Mouse (Mus musculus) gastrocnemius, postnatal 4 days (tissue): ENCODE measurements around the gene Gm20815. TPM values are rescaled to one million over a fixed set of nuclear protein-coding genes. Genes with fewer than 3 reads are reported as not detected.
"Not testable (repeated sequence)": the region's sequence is repeated elsewhere in the genome, so short reads cannot be mapped to it uniquely, and the experiment has no call there.

Experiments used
- DNase-seq, 2 experiments: peaks; one replicate each; pipeline ENCODE4 v3.0.0; 2021 to 2022; ENCODE audit warnings: low spot score in 2 of 2, mixed read lengths in 2 of 2
- long read RNA-seq, 2 experiments: library from polyadenylated mRNA; stranded (forward); transcript quantifications; one replicate each; pipeline ENCODE4 v2.0.0; 2021
- total RNA-seq, 2 experiments: library from RNA; stranded (reverse); gene quantifications; 2 replicates each; pipeline ENCODE4 v1.2.3; 2021

The Gm20815 gene
- not detected for total RNA-seq
- long read RNA-seq, experiment 1 = 0 reads
- long read RNA-seq, experiment 2 = 0 reads

- not testable (repeated sequence) for DNase-seq
These were observed at the start of gene Gm20815 for GRCm38 (mm10) chrY:8835069-8835468. TSS of gene Gm20815 (minus strand) at chrY:8835169.
